Mouse (Mus musculus): ENCODE data around the gene Dpy19l2. TPM values are rescaled to one million over a fixed set of nuclear protein-coding genes. Genes with fewer than 3 reads are reported as not detected.
"Not testable (repeated sequence)": the region's sequence is repeated elsewhere in the genome, so short reads cannot be mapped to it uniquely, and the experiment has no call there.

The Dpy19l2 gene
- 0.26 and 0.32 TPM in 2 replicates for polyA plus RNA-seq (2015; fragmentation: Nextera tagmentation; extraction: Ambion mirVana)

DNA sequence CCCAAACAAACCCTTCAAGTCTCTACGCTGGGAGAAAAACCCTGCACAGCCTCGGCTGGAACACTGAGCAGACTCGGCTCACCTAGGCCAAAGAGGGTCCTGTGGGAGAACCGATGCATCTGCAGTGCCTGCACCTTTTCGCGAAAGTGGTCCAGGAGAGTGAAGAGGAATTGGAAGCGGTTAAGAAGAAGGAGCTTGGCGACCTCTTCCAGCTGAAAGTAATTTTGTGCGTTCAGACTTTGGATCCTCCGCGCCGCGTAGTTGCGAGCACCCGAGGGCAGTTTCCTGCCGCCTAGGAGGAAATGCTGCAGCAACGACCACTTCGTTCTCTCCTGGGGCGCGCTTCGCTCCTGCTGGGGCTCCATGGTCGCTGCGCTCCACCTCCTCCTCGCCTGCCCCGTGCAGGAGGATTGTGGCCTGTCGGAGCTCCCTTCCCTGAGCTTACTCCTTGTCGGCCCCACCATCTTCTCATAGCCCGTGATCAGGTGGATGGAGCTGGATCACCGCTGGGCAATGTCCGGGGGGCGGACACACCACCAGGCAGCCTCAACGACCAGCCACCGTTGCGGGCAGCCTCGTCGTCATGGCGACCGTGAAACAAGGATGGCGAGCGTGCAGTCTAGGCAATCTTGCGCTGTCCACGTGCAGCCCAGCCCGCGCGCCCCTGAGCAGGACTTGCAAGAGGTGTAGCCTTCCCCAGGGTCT is at the start of gene Dpy19l2:
Gene Dpy19l2 (minus strand): TSS at position 594 of the 705 bp plus-strand sequence.
- H3K36me3 ChIP-seq = no peaks in the 10 kb centered on the region
- under 1% methylated on average over 45 of the region's 45 CpGs for WGBS
- H3K4me1 ChIP-seq = peaks cover 10% of the 10 kb centered on the region
- no peaks in the 10 kb centered on the region for H3K9me3 ChIP-seq
- H3K27me3 ChIP-seq = 0 out of 2 replicates have a peak, but pooled peaks cover 2% of the 10 kb centered on the region
- peak; percentile 96 for ATAC-seq (replicated peaks)
- H3K27ac ChIP-seq (replicated peaks) = no peak within 1 kb of the TSS
- H3K9ac ChIP-seq (replicated peaks) = peak within 1 kb of the TSS; percentile 55
- H3K4me3 ChIP-seq = peak within 1 kb of the TSS; percentile 58
- peak within 1 kb of the TSS; percentile 99 for H3K4me2 ChIP-seq (replicated peaks)

DNA sequence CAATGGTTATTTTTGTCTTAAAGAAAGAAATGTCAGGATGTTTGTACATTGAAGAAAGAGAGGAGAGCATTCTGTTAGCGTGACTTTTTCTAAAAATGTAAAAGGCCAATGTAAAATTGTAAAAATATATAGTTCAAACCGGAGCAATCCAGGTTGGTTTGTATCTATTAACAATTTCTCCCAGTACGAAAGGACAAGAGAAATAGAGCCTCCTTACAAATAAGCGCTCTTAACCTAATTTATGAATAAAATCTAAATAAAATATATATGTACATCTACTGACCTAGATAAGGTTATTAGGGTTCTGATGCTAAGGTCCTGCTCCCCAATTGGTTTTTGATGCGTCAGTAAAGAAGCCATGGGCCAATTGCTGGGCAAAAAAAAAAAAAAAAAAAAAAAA is 48.9 kb upstream of the Dpy19l2 start:
- Histone ChIP-seq H3K9ac (replicated peaks) (no peak overlapping the region), H3K27ac (replicated peaks) (no peak overlapping the region), H3K27me3 (no peaks in the 10 kb centered on the region), H3K4me2 (replicated peaks) (no peak overlapping the region), H3K9me3 (no peaks in the 10 kb centered on the region), H3K4me3 (no peak overlapping the region), H3K4me1 (no peaks in the 10 kb centered on the region), H3K36me3 (no peaks in the 10 kb centered on the region)
- 95% methylated on average over 5 of the region's 5 CpGs for WGBS
- ATAC-seq (replicated peaks) = no peak

- Histone ChIP-seq H3K9me3 (no peaks in the 10 kb centered on the region), H3K4me1 (peaks cover 2% of the 10 kb centered on the region), H3K36me3 (no peaks in the 10 kb centered on the region), H3K9ac (replicated peaks) (no peak overlapping the region), H3K27me3 (no peaks in the 10 kb centered on the region), H3K27ac (replicated peaks) (no peak overlapping the region), H3K4me3 (no peak overlapping the region), H3K4me2 (replicated peaks) (no peak overlapping the region)
- no peak for ATAC-seq (replicated peaks)
Observed at GRCm38 (mm10) chr9:24701246-24701645, 5.2 kb upstream of the Dpy19l2 start.

DNA sequence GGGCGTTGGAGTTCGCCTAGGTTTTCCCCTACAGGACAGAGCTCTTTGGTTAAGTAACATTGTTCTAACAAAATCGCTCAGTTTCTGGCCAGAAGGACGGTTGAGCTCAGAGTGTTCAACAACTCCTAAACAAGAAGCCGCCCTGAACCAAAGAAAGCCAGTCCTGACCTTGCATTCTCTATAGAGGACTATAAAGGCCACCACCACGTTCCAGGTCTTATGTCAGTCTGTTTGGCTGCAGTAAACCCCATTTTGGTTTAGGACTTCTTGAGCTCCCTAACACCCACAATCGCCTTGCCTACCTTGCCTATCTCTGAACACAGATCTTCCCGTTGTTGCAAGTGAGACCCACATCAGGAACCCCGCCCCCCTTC is 299 bp upstream of the Dpy19l2 start:
- Histone ChIP-seq H3K4me1 (peaks cover 10% of the 10 kb centered on the region), H3K27ac (replicated peaks) (no peak overlapping the region), H3K9me3 (no peaks in the 10 kb centered on the region), H3K4me2 (replicated peaks) (peak overlapping the region; percentile 99), H3K27me3 (0 out of 2 replicates have a peak, but pooled peaks cover 2% of the 10 kb centered on the region), H3K9ac (replicated peaks) (peak overlapping the region; percentile 55), H3K36me3 (no peaks in the 10 kb centered on the region), H3K4me3 (peak overlapping the region; percentile 58)
- ATAC-seq (replicated peaks) = no peak
- WGBS = 17% methylated on average over 9 of the region's 9 CpGs

GRCm38 (mm10) chr9:24637341-24637740 is 58.8 kb downstream of the Dpy19l2 start:
- H3K4me2 ChIP-seq (replicated peaks); H3K4me1 ChIP-seq; ATAC-seq (replicated peaks); H3K9me3 ChIP-seq; H3K36me3 ChIP-seq; H3K27me3 ChIP-seq; H3K9ac ChIP-seq (replicated peaks); H3K4me3 ChIP-seq; H3K27ac ChIP-seq (replicated peaks): not testable (repeated sequence)
- 95% methylated on average over 2 of the region's 2 CpGs for WGBS

GRCm38 (mm10) chr9:24624896-24625295 is 71.2 kb downstream of the Dpy19l2 start, which contains the start of gene Cypt4:
Gene Cypt4 (plus strand): TSS chr9:24625196.
- Histone ChIP-seq H3K4me3 (no peak within 1 kb of the TSS), H3K4me1 (no peaks in the 10 kb centered on the region), H3K36me3 (no peaks in the 10 kb centered on the region), H3K27me3 (no peaks in the 10 kb centered on the region), H3K9me3 (no peaks in the 10 kb centered on the region), H3K27ac (replicated peaks) (no peak within 1 kb of the TSS), H3K4me2 (replicated peaks) (no peak within 1 kb of the TSS), H3K9ac (replicated peaks) (no peak within 1 kb of the TSS)
- 91% methylated on average over 5 of the region's 5 CpGs for WGBS
- ATAC-seq (replicated peaks) = no peak

DNA sequence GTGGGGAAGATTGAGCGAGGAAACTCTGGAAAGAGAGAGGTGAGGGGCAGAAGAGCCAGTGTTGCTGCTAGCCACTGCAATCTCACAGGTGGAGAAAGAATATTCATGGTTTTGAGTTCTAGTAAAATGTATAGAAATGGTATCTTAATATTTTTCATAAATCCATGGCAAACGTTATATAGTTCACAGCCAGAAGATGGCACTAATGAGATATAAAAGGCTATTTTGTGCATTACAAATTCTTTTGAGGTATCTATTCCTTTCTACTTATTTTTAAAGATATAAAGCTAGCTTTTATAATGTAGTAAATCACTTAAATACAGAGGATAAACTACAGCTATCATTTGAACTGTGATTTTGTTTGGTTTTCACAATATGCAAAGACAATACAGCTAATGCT is 157.9 kb downstream of the Dpy19l2 start:
- ATAC-seq (replicated peaks) = no peak
- WGBS = 43% methylated on average over 2 of the region's 2 CpGs
- H3K36me3 ChIP-seq = no peaks in the 10 kb centered on the region

DNA sequence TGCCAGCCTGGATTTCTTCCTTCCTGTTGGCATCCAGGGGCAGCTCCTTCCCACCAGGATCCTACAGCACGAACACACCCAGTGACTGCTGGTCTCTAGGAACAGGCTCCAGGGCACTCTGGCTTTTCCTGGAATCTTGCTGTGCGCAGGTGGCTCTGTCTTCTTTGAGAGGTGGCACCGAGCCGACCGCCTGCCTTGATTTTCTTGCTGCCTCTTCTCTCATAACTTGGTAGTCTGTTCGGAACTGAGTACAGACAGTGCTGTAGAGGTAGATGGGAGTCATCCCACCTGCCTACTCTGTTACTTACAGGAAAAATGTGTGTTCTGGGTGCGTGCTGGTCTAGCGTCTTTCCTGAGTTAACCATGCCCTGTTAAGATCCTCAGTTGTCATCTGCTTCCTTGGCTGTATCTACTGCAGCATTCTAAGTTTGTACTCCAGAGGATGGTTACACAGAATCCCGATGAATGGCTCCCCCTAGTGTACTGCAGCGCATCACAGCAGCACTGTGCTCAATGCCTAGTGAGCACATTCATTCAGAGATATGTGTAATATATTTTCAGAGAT is 179.4 kb downstream of the Dpy19l2 start:
- peak overlapping the region; percentile 35; the same call in 1 of the 2 replicates for H3K27ac ChIP-seq (replicated peaks)
- H3K4me3 ChIP-seq = no peak overlapping the region
- no peaks in the 10 kb centered on the region for H3K27me3 ChIP-seq
- no peak overlapping the region for H3K9ac ChIP-seq (replicated peaks)
- peak; percentile 96 for ATAC-seq (replicated peaks)
- H3K36me3 ChIP-seq = no peaks in the 10 kb centered on the region
- H3K4me2 ChIP-seq (replicated peaks) = no peak overlapping the region
- H3K9me3 ChIP-seq = no peaks in the 10 kb centered on the region
- H3K4me1 ChIP-seq = peaks cover 10% of the 10 kb centered on the region
- WGBS = 60% methylated on average over 10 of the region's 10 CpGs

More for the DNA sequence above, 157.9 kb downstream of the Dpy19l2 start:
- Histone ChIP-seq H3K4me2 (replicated peaks) (no peak overlapping the region), H3K9ac (replicated peaks) (no peak overlapping the region), H3K27me3 (no peaks in the 10 kb centered on the region), H3K27ac (replicated peaks) (no peak overlapping the region), H3K9me3 (no peaks in the 10 kb centered on the region), H3K4me3 (no peak overlapping the region), H3K4me1 (no peaks in the 10 kb centered on the region)

DNA sequence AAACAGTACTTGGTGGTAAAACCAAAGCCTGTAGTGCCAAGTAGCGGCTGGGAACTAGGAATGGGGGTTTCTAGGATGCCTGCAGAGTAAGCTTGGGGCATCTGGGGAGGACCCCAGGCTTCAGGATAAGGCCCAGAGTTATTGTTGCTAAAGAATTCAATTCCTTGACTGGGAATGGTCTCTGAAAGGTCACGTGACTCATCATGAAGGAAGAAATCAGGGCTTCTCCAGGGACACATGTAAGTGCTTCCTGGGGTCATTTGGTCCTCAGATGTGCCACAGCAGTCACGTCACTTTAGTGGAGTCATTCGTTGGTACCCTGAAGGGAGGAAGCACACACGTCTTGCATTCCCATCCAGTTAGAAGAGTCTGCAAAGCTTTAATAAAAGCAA is 182.0 kb downstream of the Dpy19l2 start:
- Histone ChIP-seq H3K27ac (replicated peaks) (no peak overlapping the region), H3K9ac (replicated peaks) (no peak overlapping the region), H3K4me3 (no peak overlapping the region), H3K4me2 (replicated peaks) (no peak overlapping the region), H3K27me3 (no peaks in the 10 kb centered on the region), H3K9me3 (no peaks in the 10 kb centered on the region), H3K36me3 (no peaks in the 10 kb centered on the region), H3K4me1 (peaks cover 10% of the 10 kb centered on the region)
- ATAC-seq (replicated peaks) = no peak
- whole genome bisulfite sequencing = 78% methylated on average over 5 of the region's 5 CpGs

DNA sequence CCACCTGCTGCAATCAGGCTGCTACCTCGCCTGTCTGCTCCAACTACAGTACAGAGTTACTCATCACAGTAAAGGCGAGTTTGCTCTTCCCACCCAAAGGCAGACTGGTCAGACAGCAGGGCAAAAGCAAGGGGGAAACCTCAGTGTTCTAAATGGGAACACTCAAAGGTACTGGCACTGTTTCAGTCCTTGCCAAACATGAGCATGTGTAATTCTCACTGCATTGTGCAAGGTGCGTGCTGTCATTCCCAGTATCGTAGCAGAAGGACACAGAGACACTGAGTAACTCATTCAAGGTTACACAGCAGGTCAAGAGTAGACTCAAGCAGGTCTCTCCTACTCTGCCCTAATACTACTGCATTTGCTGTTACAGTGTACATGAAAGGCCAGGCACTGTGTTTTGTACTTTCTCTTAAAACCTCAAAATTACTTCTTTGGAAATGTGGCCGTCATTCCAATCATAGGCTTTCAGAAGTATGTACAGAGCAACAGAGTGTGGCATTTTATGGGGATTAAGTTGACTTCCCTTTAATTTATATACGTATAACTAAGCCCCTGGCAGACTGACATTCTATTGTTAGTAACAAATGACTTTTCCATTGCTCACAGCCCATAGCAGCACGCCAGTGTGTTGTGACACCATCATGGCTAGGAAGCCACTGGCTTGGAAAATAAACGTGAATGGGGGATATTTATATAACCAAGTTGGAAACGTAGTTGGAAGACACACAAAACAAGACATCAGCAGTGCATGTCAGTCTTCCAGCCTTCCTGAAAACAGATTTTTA is 182.6 kb downstream of the Dpy19l2 start:
- no peaks in the 10 kb centered on the region for H3K27me3 ChIP-seq
- H3K4me2 ChIP-seq (replicated peaks) = no peak overlapping the region
- 67% methylated on average over 9 of the region's 9 CpGs for WGBS
- peaks cover 10% of the 10 kb centered on the region for H3K4me1 ChIP-seq
- no peaks in the 10 kb centered on the region for H3K36me3 ChIP-seq
- no peak overlapping the region for H3K4me3 ChIP-seq
- H3K9me3 ChIP-seq = no peaks in the 10 kb centered on the region
- no peak overlapping the region for H3K9ac ChIP-seq (replicated peaks)
- H3K27ac ChIP-seq (replicated peaks) = no peak overlapping the region
- no peak for ATAC-seq (replicated peaks)

DNA sequence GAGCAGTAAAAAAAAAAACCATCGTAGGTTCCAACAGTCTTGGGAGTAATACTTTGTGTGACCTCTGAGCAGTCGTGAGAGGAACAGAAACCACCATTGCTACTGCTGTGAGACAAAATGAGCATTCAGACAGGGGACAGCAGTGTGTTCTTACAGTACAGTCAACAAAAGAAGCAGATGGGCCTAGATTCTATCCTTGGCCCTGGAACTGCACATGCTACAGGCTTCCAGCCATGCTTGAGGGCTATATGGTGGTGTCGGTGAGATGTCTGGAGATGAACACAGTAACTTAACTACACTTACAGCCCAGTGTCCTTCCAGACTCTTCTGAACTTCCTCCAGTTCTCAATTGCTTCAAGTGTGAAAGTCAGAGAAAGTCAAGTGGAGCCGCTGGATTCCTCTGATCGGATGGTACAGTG is 184.0 kb downstream of the Dpy19l2 start:
- Histone ChIP-seq H3K36me3 (no peaks in the 10 kb centered on the region), H3K27ac (replicated peaks) (no peak overlapping the region), H3K4me1 (peaks cover 10% of the 10 kb centered on the region), H3K4me3 (no peak overlapping the region), H3K9ac (replicated peaks) (no peak overlapping the region), H3K4me2 (replicated peaks) (no peak overlapping the region), H3K9me3 (no peaks in the 10 kb centered on the region), H3K27me3 (no peaks in the 10 kb centered on the region)
- WGBS = 96% methylated on average over 5 of the region's 5 CpGs
- ATAC-seq (replicated peaks) = no peak

DNA sequence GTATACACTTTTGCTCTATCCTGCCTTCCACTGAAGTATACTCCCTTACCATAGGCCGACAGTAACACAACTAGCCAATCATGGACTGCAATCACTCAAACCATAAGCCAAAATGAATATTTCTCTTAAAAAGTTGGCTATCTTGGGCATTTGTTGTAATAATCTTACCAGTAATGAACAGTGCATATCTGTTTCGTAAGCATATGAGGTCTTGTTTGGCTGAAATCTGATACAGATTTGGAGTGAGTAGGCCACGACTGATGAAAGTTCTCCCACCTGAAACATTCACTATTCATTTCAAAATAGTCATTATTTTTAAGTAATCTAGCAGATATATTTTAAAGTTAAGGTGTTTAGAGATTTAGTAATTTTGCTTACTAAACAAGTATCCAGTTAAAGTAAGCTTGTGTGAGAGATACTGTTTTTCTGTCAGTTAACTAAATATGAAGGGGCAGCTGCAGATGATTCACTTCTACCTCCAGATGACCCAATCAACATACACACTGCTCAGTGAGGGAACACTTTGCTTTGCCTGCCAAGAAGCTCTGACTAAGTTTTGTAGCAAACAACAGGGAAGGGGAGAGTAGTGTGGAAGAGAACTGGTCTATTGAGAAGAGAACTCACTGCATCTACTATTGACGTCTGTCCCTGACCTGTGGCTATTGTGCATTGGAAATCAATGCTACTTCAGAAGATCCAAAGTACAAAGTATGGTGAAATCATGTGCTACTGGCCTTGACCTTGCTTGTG is 184.5 kb downstream of the Dpy19l2 start:
- WGBS = 84% methylated on average over 4 of the region's 4 CpGs
- ATAC-seq (replicated peaks) = no peak
- Histone ChIP-seq H3K27me3 (no peaks in the 10 kb centered on the region), H3K4me1 (peaks cover 7% of the 10 kb centered on the region), H3K27ac (replicated peaks) (no peak overlapping the region), H3K36me3 (no peaks in the 10 kb centered on the region), H3K4me3 (no peak overlapping the region), H3K9me3 (no peaks in the 10 kb centered on the region), H3K9ac (replicated peaks) (no peak overlapping the region), H3K4me2 (replicated peaks) (no peak overlapping the region)
